Mouse (Mus musculus) erythroid progenitor cell, adult 5-6 weeks (primary cell): ENCODE measurements around the gene Olfr1312. TPM values are rescaled to one million over a fixed set of nuclear protein-coding genes. Genes with fewer than 3 reads are reported as not detected.
"Not testable (repeated sequence)": the region's sequence is repeated elsewhere in the genome, so short reads cannot be mapped to it uniquely, and the experiment has no call there.

ENCODE experiments used
- ATAC-seq: replicated peaks from 2 replicates; pipeline ENCODE4 v1.8.0; 2016; ENCODE audit warnings: moderate number of reproducible peaks, mild to moderate bottlenecking, moderate TSS enrichment, inconsistent platforms; ENCODE audit not compliant: poor library complexity, low FRiP score, severe bottlenecking
- total RNA-seq, 2 experiments: library from RNA; stranded (forward) in 1 of 2; stranded (reverse) in 1 of 2; fragments of 150-400 nt in 1 of 2; fragments of 186-747, 209-891 nt in 1 of 2; gene quantifications; 2 replicates each; pipeline versions ENCODE4 v1.2.3 to v1.2.4; 2015 to 2017; ENCODE audit warnings: low replicate concordance in 2 of 2

Olfr1312 gene
- total RNA-seq (2015; ENCODE audit: low replicate concordance) (not detected in 2 replicates), total RNA-seq (2017; ENCODE audit: low replicate concordance) (not detected in 2 replicates)

- no peak for ATAC-seq
These were observed at the start of gene Olfr1312 for GRCm38 (mm10) chr2:112050138-112050537. Gene Olfr1312 (minus strand): TSS chr2:112050238.

- ATAC-seq, result no peak
These were observed 46.6 kb upstream of the Olfr1312 start, which contains the start of gene Olfr1314 for GRCm38 (mm10) chr2:112096681-112097080. Gene Olfr1314 (minus strand): TSS chr2:112096781.

- no peak for ATAC-seq
These were observed 27.7 kb upstream of the Olfr1312 start, which contains the start of gene Olfr1313 for GRCm38 (mm10) chr2:112077743-112078142. Gene Olfr1313 (minus strand): TSS chr2:112077843.

- ATAC-seq, result not testable (repeated sequence)
These were observed 23.1 kb downstream of the Olfr1312 start for GRCm38 (mm10) chr2:112026971-112027370.

- ATAC-seq, result no peak
These were observed 25.7 kb downstream of the Olfr1312 start, which contains the start of gene Olfr1311 for GRCm38 (mm10) chr2:112024312-112024711. Gene Olfr1311 (minus strand): TSS chr2:112024412.

GRCm38 (mm10) chr2:112014900-112015299, 35.1 kb downstream of the Olfr1312 start:
- no peak for ATAC-seq

- no peak for ATAC-seq
These were observed 37.4 kb downstream of the Olfr1312 start, which contains the start of gene Olfr1310 for GRCm38 (mm10) chr2:112012608-112013007. Gene Olfr1310 (minus strand): TSS chr2:112012708.

GRCm38 (mm10) chr2:111990181-111990580, 59.9 kb downstream of the Olfr1312 start, which contains the start of gene Olfr1309:
Gene Olfr1309 (minus strand): TSS chr2:111990281.
- no peak for ATAC-seq

Other genes with a start within 250 kb of the Olfr1312 start
- gene Olfr1303, start 229.9 kb downstream of the Olfr1312 start, total RNA-seq (2015; ENCODE audit: low replicate concordance), result not detected in 2 replicates
- not detected in 2 replicates for gene Olfr1303, start 229.9 kb downstream of the Olfr1312 start, total RNA-seq (2017; ENCODE audit: low replicate concordance)
- gene Olfr1305, start 173.1 kb downstream of the Olfr1312 start, total RNA-seq (2015; ENCODE audit: low replicate concordance), result not detected in 2 replicates
- gene Olfr1305, start 173.1 kb downstream of the Olfr1312 start, total RNA-seq (2017; ENCODE audit: low replicate concordance), result not detected in 2 replicates
- gene Olfr1306, start 134.0 kb downstream of the Olfr1312 start, total RNA-seq (2015; ENCODE audit: low replicate concordance), result not detected in 2 replicates
- not detected in 2 replicates for gene Olfr1306, start 134.0 kb downstream of the Olfr1312 start, total RNA-seq (2017; ENCODE audit: low replicate concordance)
- under 0.01 TPM in 1 of 2 replicates, not detected in the other for gene Olfr1307, start 100.8 kb downstream of the Olfr1312 start, total RNA-seq (2015; ENCODE audit: low replicate concordance)
- under 0.01 TPM in 1 of 2 replicates, not detected in the other for gene Olfr1307, start 100.8 kb downstream of the Olfr1312 start, total RNA-seq (2017; ENCODE audit: low replicate concordance)
- gene Olfr1308, start 85.3 kb downstream of the Olfr1312 start, total RNA-seq (2015; ENCODE audit: low replicate concordance), result not detected in 2 replicates
- not detected in 2 replicates for gene Olfr1308, start 85.3 kb downstream of the Olfr1312 start, total RNA-seq (2017; ENCODE audit: low replicate concordance)
- gene Olfr1309, start 60.0 kb downstream of the Olfr1312 start, total RNA-seq (2015; ENCODE audit: low replicate concordance), result not detected in 2 replicates
- not detected in 2 replicates for gene Olfr1309, start 60.0 kb downstream of the Olfr1312 start, total RNA-seq (2017; ENCODE audit: low replicate concordance)
- not detected in 2 replicates for gene Olfr1310, start 37.5 kb downstream of the Olfr1312 start, total RNA-seq (2015; ENCODE audit: low replicate concordance)
- gene Olfr1310, start 37.5 kb downstream of the Olfr1312 start, total RNA-seq (2017; ENCODE audit: low replicate concordance), result not detected in 2 replicates
- not detected in 2 replicates for gene Olfr1311, start 25.8 kb downstream of the Olfr1312 start, total RNA-seq (2015; ENCODE audit: low replicate concordance)
- not detected in 2 replicates for gene Olfr1311, start 25.8 kb downstream of the Olfr1312 start, total RNA-seq (2017; ENCODE audit: low replicate concordance)
- gene Olfr1313, start 27.6 kb upstream of the Olfr1312 start, total RNA-seq (2015; ENCODE audit: low replicate concordance), result not detected in 2 replicates
- not detected in 2 replicates for gene Olfr1313, start 27.6 kb upstream of the Olfr1312 start, total RNA-seq (2017; ENCODE audit: low replicate concordance)
- gene Olfr1314, start 46.5 kb upstream of the Olfr1312 start, total RNA-seq (2015; ENCODE audit: low replicate concordance), result not detected in 2 replicates
- gene Olfr1314, start 46.5 kb upstream of the Olfr1312 start, total RNA-seq (2017; ENCODE audit: low replicate concordance), result not detected in 2 replicates
- not detected in 2 replicates for gene Olfr1315-ps1, start 65.2 kb upstream of the Olfr1312 start, total RNA-seq (2015; ENCODE audit: low replicate concordance)
- gene Olfr1315-ps1, start 65.2 kb upstream of the Olfr1312 start, total RNA-seq (2017; ENCODE audit: low replicate concordance), result not detected in 2 replicates
- gene Olfr1316, start 84.7 kb upstream of the Olfr1312 start, total RNA-seq (2015; ENCODE audit: low replicate concordance), result not detected in 2 replicates
- not detected in 2 replicates for gene Olfr1316, start 84.7 kb upstream of the Olfr1312 start, total RNA-seq (2017; ENCODE audit: low replicate concordance)
- not detected in 2 replicates for gene Olfr1317, start 90.1 kb upstream of the Olfr1312 start, total RNA-seq (2015; ENCODE audit: low replicate concordance)
- not detected in 2 replicates for gene Olfr1317, start 90.1 kb upstream of the Olfr1312 start, total RNA-seq (2017; ENCODE audit: low replicate concordance)
- not detected in 2 replicates for gene Olfr1318, start 104.0 kb upstream of the Olfr1312 start, total RNA-seq (2015; ENCODE audit: low replicate concordance)
- gene Olfr1318, start 104.0 kb upstream of the Olfr1312 start, total RNA-seq (2017; ENCODE audit: low replicate concordance), result not detected in 2 replicates
- 2.5 and 5.0 TPM in 2 replicates for gene Lpcat4, start 189.2 kb upstream of the Olfr1312 start, total RNA-seq (2015; ENCODE audit: low replicate concordance)
- 0.39 TPM in 1 of 2 replicates, not detected in the other for gene Lpcat4, start 189.2 kb upstream of the Olfr1312 start, total RNA-seq (2017; ENCODE audit: low replicate concordance)
- not detected in 2 replicates for gene Nutm1, start 209.1 kb upstream of the Olfr1312 start, total RNA-seq (2015; ENCODE audit: low replicate concordance)
- not detected in 2 replicates for gene Nutm1, start 209.1 kb upstream of the Olfr1312 start, total RNA-seq (2017; ENCODE audit: low replicate concordance)
- 23.5 and 32.4 TPM in 2 replicates for gene Nop10, start 211.7 kb upstream of the Olfr1312 start, total RNA-seq (2015; ENCODE audit: low replicate concordance)
- 12.3 and 16.3 TPM in 2 replicates for gene Nop10, start 211.7 kb upstream of the Olfr1312 start, total RNA-seq (2017; ENCODE audit: low replicate concordance)
- gene Slc12a6, start 215.6 kb upstream of the Olfr1312 start, total RNA-seq (2015; ENCODE audit: low replicate concordance), result 52.8 and 57.7 TPM in 2 replicates
- gene Slc12a6, start 215.6 kb upstream of the Olfr1312 start, total RNA-seq (2017; ENCODE audit: low replicate concordance), result 42.4 and 70.9 TPM in 2 replicates
- gene Gm21985, start 216.1 kb upstream of the Olfr1312 start, total RNA-seq (2015; ENCODE audit: low replicate concordance), result 1.4 TPM in 1 of 2 replicates, not detected in the other
- 1.3 and 9.0 TPM in 2 replicates for gene Gm21985, start 216.1 kb upstream of the Olfr1312 start, total RNA-seq (2017; ENCODE audit: low replicate concordance)